Mouse (Mus musculus) B cell, adult (primary cell): ENCODE results near the gene Sectm1b. TPM values are rescaled to one million over a fixed set of nuclear protein-coding genes. Genes with fewer than 3 reads are reported as not detected.

Experiments used
- total RNA-seq: library from RNA; stranded (reverse); gene quantifications from 4 replicates; pipeline ENCODE4 v1.2.4, GENCODE M21; 2023; ENCODE audit not compliant: inconsistent age

Sectm1b gene
- total RNA-seq, result not detected in 4 replicates

DNA sequence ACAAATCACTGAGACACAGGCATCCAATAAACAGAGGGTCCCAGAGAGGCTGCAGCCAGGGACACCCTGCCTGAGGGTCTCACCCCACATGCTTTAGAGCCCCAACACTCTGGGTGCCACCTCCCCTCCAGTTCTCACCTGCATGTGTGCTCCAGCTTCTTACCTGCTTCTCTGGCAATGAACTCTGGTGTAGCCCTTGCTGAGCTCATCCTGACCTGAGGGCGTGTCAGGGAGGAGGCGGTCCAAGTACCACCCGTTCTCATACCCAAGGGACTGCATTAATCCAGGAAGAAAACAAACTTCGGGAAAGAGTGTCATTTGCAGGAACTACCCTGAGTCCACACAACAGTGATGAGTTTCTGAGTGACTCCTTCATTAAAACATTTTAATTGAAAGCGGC, at the start of gene Sectm1b:
TSS of gene Sectm1b (minus strand) at position 191 of the 400 bp plus-strand sequence.

DNA sequence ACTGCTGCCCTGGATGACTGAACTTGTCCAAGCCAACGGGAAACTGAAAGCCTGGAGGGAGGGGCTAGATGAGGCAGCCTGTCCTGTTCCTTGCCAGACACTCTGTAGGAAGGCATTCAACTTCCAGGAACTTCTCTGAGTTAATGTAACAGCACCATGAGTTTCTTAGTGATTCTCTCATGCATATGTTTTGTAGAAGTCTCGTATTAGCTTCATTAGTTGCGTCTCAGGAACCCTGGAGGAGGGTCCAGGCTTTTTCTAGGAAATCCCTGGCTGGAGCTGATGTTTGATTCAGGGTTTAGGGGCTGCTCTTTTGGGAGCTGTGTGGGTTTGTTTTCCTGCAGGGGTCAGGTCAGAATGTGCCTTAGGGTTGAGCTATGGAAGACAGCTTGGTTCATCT, 17.8 kb upstream of the Sectm1b start, which contains the start of gene Sectm1a:
TSS of gene Sectm1a (minus strand) at position 101 of the 400 bp plus-strand sequence.

DNA sequence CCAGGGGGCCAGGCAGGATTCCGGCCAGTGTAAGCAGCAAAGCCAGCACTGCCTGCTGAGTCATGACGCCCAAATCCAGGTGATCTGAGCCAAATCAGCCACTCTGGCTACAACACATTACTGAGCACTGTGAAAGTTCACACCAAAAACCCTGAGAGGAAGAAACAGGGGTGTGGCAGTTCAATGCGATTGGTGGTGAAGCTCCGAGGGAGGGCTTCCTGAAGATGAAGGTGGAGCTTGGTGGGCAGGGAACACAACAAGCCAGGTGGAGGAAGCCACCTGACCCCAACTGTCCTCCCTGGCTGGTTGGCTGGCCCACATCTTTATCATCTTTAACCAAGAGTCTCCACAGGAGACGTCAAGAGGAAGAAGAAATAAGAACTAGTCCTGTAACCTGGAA, 24.1 kb downstream of the Sectm1b start, which contains the start of gene Cd7:
TSS of gene Cd7 (minus strand) at position 117 of the 400 bp plus-strand sequence.

Other genes with a start within 250 kb of the Sectm1b start
- 104 to 118 TPM (median 109 TPM) in 4 replicates for gene Fasn, start 239.0 kb downstream of the Sectm1b start, total RNA-seq
- 0.58 to 1.8 TPM (median 0.87 TPM) in 4 replicates for gene Ccdc57, start 130.7 kb downstream of the Sectm1b start, total RNA-seq
- 0.27 to 1.0 TPM (median 0.71 TPM) in 4 replicates for gene Slc16a3, start 115.1 kb downstream of the Sectm1b start, total RNA-seq
- gene Csnk1d, start 72.2 kb downstream of the Sectm1b start, total RNA-seq, result 132 to 158 TPM (median 145 TPM) in 4 replicates
- gene Cd7, start 24.2 kb downstream of the Sectm1b start, total RNA-seq, result 6.4 to 10.0 TPM (median 7.9 TPM) in 4 replicates
- gene Sectm1a, start 17.7 kb upstream of the Sectm1b start, total RNA-seq, result not detected in 4 replicates
- not detected in 4 replicates for gene Tex19.2, start 55.1 kb upstream of the Sectm1b start, total RNA-seq
- gene Tex19.1, start 82.6 kb upstream of the Sectm1b start, total RNA-seq, result not detected in 4 replicates
- gene Uts2r, start 96.7 kb upstream of the Sectm1b start, total RNA-seq, result not detected in 4 replicates
- 12.4 to 20.5 TPM (median 17.1 TPM) in 4 replicates for gene Hexdc, start 140.9 kb upstream of the Sectm1b start, total RNA-seq
- gene Ogfod3, start 141.1 kb upstream of the Sectm1b start, total RNA-seq, result 7.9 to 11.9 TPM (median 9.4 TPM) in 4 replicates
- 101 to 128 TPM (median 103 TPM) in 4 replicates for gene Cybc1, start 165.8 kb upstream of the Sectm1b start, total RNA-seq
- gene Narf, start 173.7 kb upstream of the Sectm1b start, total RNA-seq, result 35.9 to 45.9 TPM (median 43.5 TPM) in 4 replicates
- 35.8 to 44.3 TPM (median 39.1 TPM) in 4 replicates for gene Foxk2, start 196.4 kb upstream of the Sectm1b start, total RNA-seq